Mouse (Mus musculus): ENCODE results near the gene Prep.

DNA sequence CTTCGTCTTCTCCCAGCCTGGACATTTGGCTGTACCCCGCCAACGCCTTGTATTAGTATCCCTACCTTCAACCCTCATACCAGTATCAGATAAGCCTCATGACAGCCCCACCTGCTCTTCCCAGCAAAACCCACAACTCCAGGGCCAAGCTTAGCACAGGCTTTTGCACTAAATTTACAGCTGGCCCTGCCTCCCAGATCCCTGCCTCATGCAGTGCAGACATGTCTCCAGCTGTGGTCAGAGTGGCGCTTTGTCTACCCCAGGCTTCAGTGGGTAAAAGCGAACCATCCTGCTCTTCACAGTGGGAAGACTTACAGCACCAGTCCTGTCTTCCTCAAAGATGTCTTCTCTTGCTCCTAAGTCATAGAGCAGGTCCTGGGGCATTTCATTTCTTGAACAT is 49.8 kb downstream of the Prep start:
- no peak for TF ChIP-seq POLR2A (IDR thresholded peaks at IDR 0.05; ENCODE audit: borderline replicate concordance, insufficient read depth, low read length)
- TF ChIP-seq CTCF (IDR thresholded peaks at IDR 0.05; ENCODE audit: borderline replicate concordance, insufficient read depth, low read depth, low read length) = no peak
